Mouse (Mus musculus) lung, postnatal 0 days (tissue): ENCODE measurements around the gene Otogl. TPM values are rescaled to one million over a fixed set of nuclear protein-coding genes. Genes with fewer than 3 reads are reported as not detected.

ENCODE experiments used
- ATAC-seq: fragments of 200-750 bp; cut with Nextera tagmentation; 2 replicates; pipeline ENCODE4 v1.8.0; 2017; ENCODE audit warnings: moderate library complexity
- DNase-seq: peaks from one replicate; pipeline ENCODE4 v3.0.0-alpha.2; 2016; ENCODE audit warnings: low spot score
- H3K27ac ChIP-seq: fragments of 300-500 bp; sonication (generic); 2 replicates; pipeline ENCODE4 v1.5.1; 2014; ENCODE audit warnings: antibody characterized with exemption, mild to moderate bottlenecking, low read length, mixed read lengths
- H3K27me3 ChIP-seq: fragments of 300-500 bp; sonication (generic); replicated peaks from 2 replicates; pipeline ENCODE4 v1.6.1; 2014; ENCODE audit warnings: low read length, mixed read lengths; ENCODE audit not compliant: insufficient read depth
- H3K36me3 ChIP-seq: fragments of 300-500 bp; sonication (generic); 2 replicates; pipeline ENCODE4 v1.6.1; 2014; ENCODE audit warnings: low read length, mixed read lengths; ENCODE audit not compliant: insufficient read depth
- H3K4me1 ChIP-seq: fragments of 300-500 bp; sonication (generic); 2 replicates; pipeline ENCODE4 v1.6.1; 2014; ENCODE audit warnings: antibody characterized with exemption, low read depth, low read length, mixed read lengths; ENCODE audit not compliant: insufficient read depth
- H3K4me2 ChIP-seq: fragments of 300-500 bp; sonication (generic); replicated peaks from 2 replicates; pipeline ENCODE4 v1.6.1; 2014; ENCODE audit warnings: low read depth, mild to moderate bottlenecking, low read length, moderate library complexity, mixed read lengths
- H3K4me3 ChIP-seq: fragments of 300-500 bp; sonication (generic); 2 replicates; pipeline ENCODE4 v1.5.1; 2014; ENCODE audit warnings: low read depth, low read length
- H3K9ac ChIP-seq: fragments of 300-500 bp; sonication (generic); replicated peaks from 2 replicates; pipeline ENCODE4 v1.6.1; 2014; ENCODE audit warnings: low read depth, mild to moderate bottlenecking
- H3K9me3 ChIP-seq: fragments of 300-500 bp; sonication (generic); 2 replicates; pipeline ENCODE4 v1.6.1; 2016; ENCODE audit warnings: low read length, mixed read lengths
- CTCF ChIP-seq: IDR thresholded peaks from 2 replicates; pipeline ENCODE4 v1.5.1; 2016; ENCODE audit warnings: antibody characterized with exemption, mild to moderate bottlenecking
- EP300 ChIP-seq: IDR thresholded peaks from 2 replicates; pipeline ENCODE4 v1.6.1; 2016; ENCODE audit warnings: antibody characterized with exemption, mild to moderate bottlenecking, control low read depth
- whole genome bisulfite sequencing: fragments of 180-500 bp; shearing (Covaris S2); extraction: QIAGEN DNeasy Blood & Tissue Kit; methylation state at CpG from one replicate; pipeline ENCODE4 v1.1.7; 2014; 5-methylcytosine and 5-hydroxymethylcytosine counted together
- polyA plus RNA-seq: library from polyadenylated mRNA; unstranded; fragments of >200 nt; fragmentation: Nextera tagmentation; extraction: Ambion mirVana; gene quantifications from 2 replicates; pipeline ENCODE4 v1.2.1, GENCODE M21; 2015

Gene Otogl
- polyA plus RNA-seq, 1 experiment from 2014 or later, result 0.01 TPM

DNA sequence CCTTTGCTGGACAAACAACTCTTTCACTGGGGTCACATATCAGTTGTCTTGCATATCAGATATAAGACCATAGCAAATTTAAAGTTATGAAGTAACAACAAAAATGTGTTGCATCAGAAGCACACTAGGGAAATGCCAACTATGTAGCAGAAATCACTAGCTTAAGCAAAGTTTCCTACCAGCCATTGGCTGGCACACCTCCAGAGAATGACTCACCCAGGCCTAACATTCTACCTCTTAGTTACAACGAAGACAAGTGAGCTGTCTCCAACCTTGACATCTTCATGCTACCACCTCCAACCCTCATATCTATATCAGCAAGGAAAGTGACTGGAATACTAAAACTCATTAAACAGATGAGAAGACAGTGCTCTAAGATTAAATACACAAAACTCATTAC is 9.6 kb upstream of the Otogl start:
- no peaks in the 10 kb centered on the region for H3K4me1 ChIP-seq
- H3K9ac ChIP-seq, result no peak overlapping the region
- H3K4me3 ChIP-seq, result no peak overlapping the region
- WGBS, result 3% methylated on average over 1 of the region's 1 CpGs
- no peak for TF ChIP-seq CTCF
- 0 out of 2 replicates have a peak, but pooled peaks have one; percentile 18 for TF ChIP-seq EP300
- H3K27me3 ChIP-seq, result no peaks in the 10 kb centered on the region
- DNase-seq (peak; percentile 59), ATAC-seq (0 out of 2 replicates have a peak, but pooled peaks have one; percentile 11)
- H3K4me2 ChIP-seq, result no peak overlapping the region
- H3K9me3 ChIP-seq, result no peaks in the 10 kb centered on the region
- H3K36me3 ChIP-seq, result no peaks in the 10 kb centered on the region
- no peak overlapping the region for H3K27ac ChIP-seq

- Histone ChIP-seq H3K9me3 (no peaks in the 10 kb centered on the region), H3K27ac (no peak overlapping the region), H3K36me3 (no peaks in the 10 kb centered on the region), H3K4me2 (no peak overlapping the region), H3K9ac (no peak overlapping the region), H3K4me3 (no peak overlapping the region), H3K27me3 (no peaks in the 10 kb centered on the region), H3K4me1 (no peaks in the 10 kb centered on the region)
- no peak for ATAC-seq
- TF ChIP-seq EP300, result no peak
- no peak for TF ChIP-seq CTCF
- 72% methylated on average over 1 of the region's 1 CpGs for WGBS
- no peak for DNase-seq
These were observed 9.2 kb upstream of the Otogl start for GRCm38 (mm10) chr10:107921134-107921533.

- WGBS, result 68% methylated on average over 2 of the region's 2 CpGs
- Histone ChIP-seq H3K4me1 (no peaks in the 10 kb centered on the region), H3K27me3 (no peaks in the 10 kb centered on the region), H3K9ac (no peak overlapping the region), H3K4me3 (no peak overlapping the region), H3K27ac (no peak overlapping the region), H3K36me3 (no peaks in the 10 kb centered on the region), H3K9me3 (no peaks in the 10 kb centered on the region), H3K4me2 (no peak overlapping the region)
- DNase-seq (no peak), ATAC-seq (no peak)
- no peak for TF ChIP-seq CTCF
- 0 out of 2 replicates have a peak, but pooled peaks have one; percentile 16 for TF ChIP-seq EP300
These were observed 1.1 kb upstream of the Otogl start for GRCm38 (mm10) chr10:107913013-107913412.

GRCm38 (mm10) chr10:107906453-107906852 is 5.5 kb downstream of the Otogl start:
- Histone ChIP-seq H3K9me3 (no peaks in the 10 kb centered on the region), H3K27me3 (no peaks in the 10 kb centered on the region), H3K4me1 (peaks cover 4% of the 10 kb centered on the region; the same call in 1 of the 2 replicates), H3K36me3 (no peaks in the 10 kb centered on the region), H3K4me2 (no peak overlapping the region), H3K9ac (no peak overlapping the region), H3K4me3 (no peak overlapping the region), H3K27ac (no peak overlapping the region)
- DNase-seq (no peak), ATAC-seq (no peak)
- TF ChIP-seq EP300 (no peak), CTCF (no peak)
- 52% methylated on average over 10 of the region's 10 CpGs for WGBS

- H3K4me2 ChIP-seq, result no peak overlapping the region
- no peak overlapping the region for H3K4me3 ChIP-seq
- no peak overlapping the region for H3K9ac ChIP-seq
- WGBS, result 49% methylated on average over 7 of the region's 7 CpGs
- peaks cover 4% of the 10 kb centered on the region; the same call in 1 of the 2 replicates for H3K4me1 ChIP-seq
- no peaks in the 10 kb centered on the region for H3K9me3 ChIP-seq
- H3K27ac ChIP-seq, result peak overlapping the region; percentile 48
- DNase-seq, result peak; percentile 62
- no peaks in the 10 kb centered on the region for H3K36me3 ChIP-seq
- H3K27me3 ChIP-seq, result no peaks in the 10 kb centered on the region
- TF ChIP-seq CTCF (no peak), EP300 (peak; percentile 72)
- ATAC-seq, result peak; percentile 81
These were observed 6.5 kb downstream of the Otogl start for GRCm38 (mm10) chr10:107905274-107906034.

GRCm38 (mm10) chr10:107901958-107902357 is 10.0 kb downstream of the Otogl start:
- H3K27me3 ChIP-seq, result no peaks in the 10 kb centered on the region
- no peak for DNase-seq
- H3K4me2 ChIP-seq, result no peak overlapping the region
- H3K9ac ChIP-seq, result no peak overlapping the region
- H3K4me1 ChIP-seq, result peaks cover 4% of the 10 kb centered on the region; the same call in 1 of the 2 replicates
- ATAC-seq, result no peak
- no peak overlapping the region for H3K4me3 ChIP-seq
- WGBS, result 38% methylated on average over 8 of the region's 8 CpGs
- no peak for TF ChIP-seq EP300
- TF ChIP-seq CTCF, result no peak
- no peaks in the 10 kb centered on the region for H3K9me3 ChIP-seq
- H3K36me3 ChIP-seq, result no peaks in the 10 kb centered on the region
- no peak overlapping the region for H3K27ac ChIP-seq
